Mouse (Mus musculus): ENCODE results near the gene Zfp949. TPM values are rescaled to one million over a fixed set of nuclear protein-coding genes. Genes with fewer than 3 reads are reported as not detected.

Zfp949 gene
- 5.8 and 8.0 TPM in 2 replicates for polyA plus RNA-seq (2012; rRNA removed; ENCODE audit: low replicate concordance)

DNA sequence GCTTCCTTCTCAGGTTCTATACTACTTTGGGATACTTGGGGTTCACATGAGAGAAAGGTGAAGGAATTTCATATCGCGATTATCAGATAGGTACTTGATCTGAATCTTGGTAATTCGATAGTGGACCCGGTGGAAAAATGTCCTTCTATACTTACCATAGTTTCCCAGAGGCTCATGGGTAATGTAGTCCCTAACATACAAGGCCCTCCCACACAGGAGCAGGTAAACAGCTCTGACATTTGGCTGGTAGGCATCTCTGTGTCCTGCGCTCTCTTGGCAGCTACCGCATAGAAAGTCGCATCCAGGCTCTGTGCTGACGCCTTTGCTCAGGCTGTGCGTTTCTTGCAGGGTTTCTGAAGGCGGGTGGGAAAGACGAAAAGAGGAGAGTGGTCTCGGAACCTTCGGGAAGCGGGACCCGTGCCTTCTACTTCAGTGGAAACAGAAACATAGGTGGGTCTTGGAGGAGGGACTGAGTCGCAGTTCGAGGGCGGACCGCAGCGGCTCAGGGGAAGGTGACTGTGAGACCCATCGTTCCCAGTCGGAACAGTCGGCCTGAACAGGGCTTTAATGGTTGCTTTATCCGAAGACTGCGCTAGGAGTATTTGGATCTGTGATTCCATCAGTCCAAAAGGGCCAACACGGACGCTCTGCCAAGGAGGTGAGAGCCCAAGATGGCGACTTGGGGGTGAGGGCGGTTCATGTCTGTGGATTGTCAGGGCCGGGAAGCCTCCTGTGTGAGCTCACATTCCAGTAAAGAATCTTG lies at the start of gene Zfp949:
Gene Zfp949, plus strand, starts transcription at position 170 of the 763 bp plus-strand sequence.

GRCm38 (mm10) chr9:88580591-88580990 lies 32.8 kb downstream of the Zfp949 start, which contains the start of gene Trim43a:
Trim43a (plus strand) TSS chr9:88580891.

Other genes starting within 250 kb of the Zfp949 start
- gene Nt5e, start 220.8 kb upstream of the Zfp949 start, polyA plus RNA-seq (2012; rRNA removed; ENCODE audit: low replicate concordance): 0.85 and 3.6 TPM in 2 replicates
- 11.6 and 17.9 TPM in 2 replicates for gene Snx14, start 109.1 kb upstream of the Zfp949 start, polyA plus RNA-seq (2012; rRNA removed; ENCODE audit: low replicate concordance)
- gene Gm20537, start 91.4 kb upstream of the Zfp949 start, polyA plus RNA-seq (2012; rRNA removed; ENCODE audit: low replicate concordance): 0.33 TPM in 1 of 2 replicates, not detected in the other
- gene Syncrip, start 65.4 kb upstream of the Zfp949 start, polyA plus RNA-seq (2012; rRNA removed; ENCODE audit: low replicate concordance): 3.2 and 6.3 TPM in 2 replicates
- gene Trim43a, start 32.9 kb downstream of the Zfp949 start, polyA plus RNA-seq (2012; rRNA removed; ENCODE audit: low replicate concordance): 0.06 TPM in 1 of 2 replicates, not detected in the other
- gene Mthfsl, start 172.3 kb downstream of the Zfp949 start, polyA plus RNA-seq (2012; rRNA removed; ENCODE audit: low replicate concordance): 20.0 and 26.5 TPM in 2 replicates
- gene Bcl2a1d, start 183.9 kb downstream of the Zfp949 start, polyA plus RNA-seq (2012; rRNA removed; ENCODE audit: low replicate concordance): 0.97 and 3.3 TPM in 2 replicates

Measured in subcutaneous adipose tissue, adult 2 months (tissue).